Mouse (Mus musculus): ENCODE measurements around the gene Plau. TPM values are rescaled to one million over a fixed set of nuclear protein-coding genes. Genes with fewer than 3 reads are reported as not detected.
A peak's percentile ranks its signal among the peaks of the same experiment; 100 is the strongest.

Plau gene
- polyA plus RNA-seq, 1 experiment from 2014 or later: 21.7 TPM

DNA sequence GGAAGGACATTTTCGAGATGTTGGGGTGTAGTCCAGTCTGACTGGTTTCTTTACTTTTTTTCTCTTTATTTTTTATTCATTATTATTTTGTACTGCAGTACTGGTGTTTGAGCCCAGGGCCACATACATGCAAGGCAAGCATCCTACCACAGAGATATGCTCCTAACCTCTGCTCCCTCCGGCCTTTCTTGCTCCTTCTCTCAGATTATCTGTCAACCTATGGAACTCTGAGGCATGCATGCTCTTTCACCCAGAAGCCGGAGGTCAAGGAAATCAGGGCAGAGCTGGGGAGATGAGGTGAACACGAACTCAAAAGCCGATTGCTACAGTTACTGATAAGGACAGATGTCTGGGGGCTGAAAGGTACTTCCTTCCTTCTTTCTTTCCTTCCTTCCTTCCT is 32.0 kb upstream of the Plau start:
- no peak overlapping the region for H3K4me2 ChIP-seq (replicated peaks; ENCODE audit: low read depth, low read length)
- peaks cover 15% of the 10 kb centered on the region for H3K4me1 ChIP-seq (ENCODE audit: insufficient read depth, low read length)
- ATAC-seq (ENCODE audit: low FRiP score, low TSS enrichment): no peak
- 67% methylated on average over 5 of the region's 5 CpGs for WGBS
- no peaks in the 10 kb centered on the region for H3K9me3 ChIP-seq (ENCODE audit: low read length)
- no peaks in the 10 kb centered on the region for H3K27me3 ChIP-seq (ENCODE audit: insufficient read depth, low read length)
- H3K4me3 ChIP-seq (ENCODE audit: low read length): no peak overlapping the region
- no peak overlapping the region for H3K27ac ChIP-seq (ENCODE audit: low read length)
- no peak overlapping the region for H3K9ac ChIP-seq (replicated peaks; ENCODE audit: low read length)
- H3K36me3 ChIP-seq (ENCODE audit: insufficient read depth, low read length): no peaks in the 10 kb centered on the region

DNA sequence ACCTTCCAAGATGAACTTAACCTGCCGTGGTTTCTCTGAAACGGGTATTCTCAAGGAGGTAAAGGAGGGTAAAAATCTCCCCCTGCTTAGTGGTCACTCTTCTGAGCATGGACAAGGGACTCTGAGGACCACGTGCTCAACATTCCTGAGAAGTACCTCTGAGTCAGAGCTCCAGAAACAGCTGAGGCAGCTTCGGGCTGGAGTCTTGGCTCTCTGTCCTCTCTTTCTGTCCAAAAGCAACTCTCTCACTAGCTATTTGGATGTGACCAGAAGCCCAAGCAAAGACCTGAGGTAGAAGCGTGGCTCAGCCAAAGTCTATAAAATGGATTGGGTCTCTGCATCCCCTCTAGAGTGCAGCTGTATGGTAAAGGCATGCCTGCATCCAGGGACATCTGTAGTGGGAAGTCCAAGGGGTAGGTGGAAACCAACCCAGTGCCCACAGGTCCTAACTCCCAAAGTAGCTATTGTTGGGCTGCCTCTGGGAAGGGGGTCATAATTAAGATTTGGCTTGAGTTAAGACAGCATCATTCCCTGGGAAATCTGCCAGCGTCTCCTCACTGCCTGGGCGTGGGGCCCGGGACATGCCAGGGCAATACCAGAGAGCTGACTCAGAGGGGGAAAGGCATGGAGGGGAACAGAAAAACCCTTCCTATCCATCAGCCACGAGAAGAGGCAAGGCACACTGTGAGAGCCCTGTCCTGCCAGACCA is 31.3 kb upstream of the Plau start:
- 57% methylated on average over 9 of the region's 9 CpGs for WGBS
- Histone ChIP-seq H3K4me1 (ENCODE audit: insufficient read depth, low read length) (peaks cover 15% of the 10 kb centered on the region), H3K27ac (ENCODE audit: low read length) (peak overlapping the region; percentile 54), H3K9me3 (ENCODE audit: low read length) (no peaks in the 10 kb centered on the region), H3K4me2 (replicated peaks; ENCODE audit: low read depth, low read length) (no peak overlapping the region), H3K36me3 (ENCODE audit: insufficient read depth, low read length) (no peaks in the 10 kb centered on the region), H3K27me3 (ENCODE audit: insufficient read depth, low read length) (no peaks in the 10 kb centered on the region), H3K4me3 (ENCODE audit: low read length) (no peak overlapping the region), H3K9ac (replicated peaks; ENCODE audit: low read length) (no peak overlapping the region)
- 0 out of 2 replicates have a peak, but pooled peaks have one; percentile 32 for ATAC-seq (ENCODE audit: low FRiP score, low TSS enrichment)

DNA sequence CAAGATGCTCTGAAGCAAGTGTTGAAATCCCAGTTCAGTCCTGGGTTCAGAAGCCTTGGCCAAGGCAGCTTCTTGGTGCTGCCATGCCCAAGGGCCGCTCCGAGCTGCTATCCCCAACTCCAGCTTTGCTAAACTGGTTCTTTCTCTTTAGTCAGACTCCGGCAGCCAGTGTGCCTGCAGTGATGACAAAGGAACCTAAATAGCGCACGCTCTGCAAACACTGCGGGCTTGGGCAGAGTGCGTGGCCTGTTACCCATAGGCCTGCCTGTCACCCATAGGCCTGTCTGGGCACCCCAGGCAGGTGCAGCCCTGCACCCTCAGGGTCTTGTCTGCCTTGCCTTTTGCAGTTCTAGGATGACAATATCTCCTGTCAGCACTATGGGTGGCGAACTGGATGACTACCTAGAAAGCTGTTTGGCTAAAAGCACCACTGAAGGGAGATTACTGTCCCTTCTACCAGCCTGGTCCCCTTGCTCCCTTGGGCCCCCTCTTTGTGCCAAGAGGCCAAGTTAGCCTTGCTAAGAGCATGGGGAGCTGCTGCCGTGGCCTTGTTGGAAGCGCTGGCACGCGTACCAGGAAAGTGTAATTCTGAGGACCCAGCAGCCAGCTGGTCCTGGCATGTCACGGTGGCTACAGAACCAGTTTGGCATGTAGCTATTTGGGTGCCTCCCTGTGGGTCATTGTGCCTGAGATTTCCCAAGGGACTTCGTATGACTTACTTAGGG is 30.2 kb upstream of the Plau start:
- H3K4me2 ChIP-seq (replicated peaks; ENCODE audit: low read depth, low read length): no peak overlapping the region
- no peak overlapping the region for H3K9ac ChIP-seq (replicated peaks; ENCODE audit: low read length)
- H3K4me1 ChIP-seq (ENCODE audit: insufficient read depth, low read length): peaks cover 15% of the 10 kb centered on the region
- H3K27me3 ChIP-seq (ENCODE audit: insufficient read depth, low read length): no peaks in the 10 kb centered on the region
- no peak overlapping the region for H3K4me3 ChIP-seq (ENCODE audit: low read length)
- ATAC-seq (ENCODE audit: low FRiP score, low TSS enrichment): no peak
- no peaks in the 10 kb centered on the region for H3K9me3 ChIP-seq (ENCODE audit: low read length)
- 86% methylated on average over 14 of the region's 14 CpGs for WGBS
- no peaks in the 10 kb centered on the region for H3K36me3 ChIP-seq (ENCODE audit: insufficient read depth, low read length)
- no peak overlapping the region for H3K27ac ChIP-seq (ENCODE audit: low read length)

DNA sequence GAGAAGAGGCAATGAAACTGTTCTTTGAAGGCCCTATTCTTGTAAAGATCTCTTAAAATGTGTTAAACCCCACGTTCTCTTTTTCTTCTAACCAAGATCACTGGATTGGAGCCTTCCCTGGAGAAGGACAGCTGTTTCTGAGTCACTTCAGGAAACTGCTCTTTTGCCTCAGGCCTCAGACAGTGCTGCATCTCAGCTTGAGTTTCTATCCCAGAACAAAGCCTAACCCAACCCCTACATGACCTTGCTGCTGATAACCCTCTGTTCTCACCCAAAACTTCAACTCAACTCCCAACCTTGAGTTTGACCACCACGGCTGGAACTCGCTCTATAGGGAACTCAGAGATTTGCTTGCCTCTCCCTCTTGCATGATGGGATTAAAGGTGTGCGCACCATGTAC is 27.1 kb upstream of the Plau start:
- Histone ChIP-seq H3K27me3 (ENCODE audit: insufficient read depth, low read length) (no peaks in the 10 kb centered on the region), H3K27ac (ENCODE audit: low read length) (no peak overlapping the region), H3K9me3 (ENCODE audit: low read length) (no peaks in the 10 kb centered on the region), H3K4me1 (ENCODE audit: insufficient read depth, low read length) (peaks cover 8% of the 10 kb centered on the region), H3K4me2 (replicated peaks; ENCODE audit: low read depth, low read length) (no peak overlapping the region), H3K4me3 (ENCODE audit: low read length) (no peak overlapping the region), H3K9ac (replicated peaks; ENCODE audit: low read length) (no peak overlapping the region), H3K36me3 (ENCODE audit: insufficient read depth, low read length) (no peaks in the 10 kb centered on the region)
- no peak for ATAC-seq (ENCODE audit: low FRiP score, low TSS enrichment)
- WGBS: 80% methylated on average over 4 of the region's 4 CpGs

- Histone ChIP-seq H3K27ac (ENCODE audit: low read length) (no peak overlapping the region), H3K4me2 (replicated peaks; ENCODE audit: low read depth, low read length) (no peak overlapping the region), H3K27me3 (ENCODE audit: insufficient read depth, low read length) (no peaks in the 10 kb centered on the region), H3K4me3 (ENCODE audit: low read length) (no peak overlapping the region), H3K4me1 (ENCODE audit: insufficient read depth, low read length) (peaks cover 5% of the 10 kb centered on the region), H3K9me3 (ENCODE audit: low read length) (no peaks in the 10 kb centered on the region), H3K36me3 (ENCODE audit: insufficient read depth, low read length) (no peaks in the 10 kb centered on the region), H3K9ac (replicated peaks; ENCODE audit: low read length) (no peak overlapping the region)
- no peak for ATAC-seq (ENCODE audit: low FRiP score, low TSS enrichment)
These were observed 26.6 kb upstream of the Plau start for GRCm38 (mm10) chr14:20809820-20810219.

DNA sequence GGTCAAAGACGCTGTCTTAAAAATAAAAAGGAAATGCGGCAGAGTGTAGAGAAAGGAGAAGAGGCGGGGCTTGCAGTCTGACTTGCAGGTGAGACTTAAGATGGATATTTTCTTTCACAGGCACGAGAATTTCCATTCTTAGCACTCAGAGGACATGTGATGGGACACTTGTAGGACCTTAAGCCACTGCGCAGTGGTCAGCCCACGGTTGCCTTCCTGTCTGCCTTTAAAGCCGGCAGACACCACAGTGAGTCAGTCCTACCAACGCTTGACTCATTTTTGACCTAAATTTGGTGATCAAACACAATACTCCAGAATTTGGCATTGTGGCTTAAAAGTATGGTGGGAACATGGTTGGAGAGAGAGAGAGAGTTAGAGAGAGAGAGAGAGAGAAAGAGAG is 25.2 kb upstream of the Plau start:
- no peak for ATAC-seq (ENCODE audit: low FRiP score, low TSS enrichment)
- Histone ChIP-seq H3K27ac (ENCODE audit: low read length) (no peak overlapping the region), H3K9me3 (ENCODE audit: low read length) (no peaks in the 10 kb centered on the region), H3K36me3 (ENCODE audit: insufficient read depth, low read length) (no peaks in the 10 kb centered on the region), H3K4me2 (replicated peaks; ENCODE audit: low read depth, low read length) (no peak overlapping the region), H3K9ac (replicated peaks; ENCODE audit: low read length) (no peak overlapping the region), H3K27me3 (ENCODE audit: insufficient read depth, low read length) (no peaks in the 10 kb centered on the region), H3K4me3 (ENCODE audit: low read length) (no peak overlapping the region), H3K4me1 (ENCODE audit: insufficient read depth, low read length) (no peaks in the 10 kb centered on the region)
- 86% methylated on average over 8 of the region's 8 CpGs for WGBS

DNA sequence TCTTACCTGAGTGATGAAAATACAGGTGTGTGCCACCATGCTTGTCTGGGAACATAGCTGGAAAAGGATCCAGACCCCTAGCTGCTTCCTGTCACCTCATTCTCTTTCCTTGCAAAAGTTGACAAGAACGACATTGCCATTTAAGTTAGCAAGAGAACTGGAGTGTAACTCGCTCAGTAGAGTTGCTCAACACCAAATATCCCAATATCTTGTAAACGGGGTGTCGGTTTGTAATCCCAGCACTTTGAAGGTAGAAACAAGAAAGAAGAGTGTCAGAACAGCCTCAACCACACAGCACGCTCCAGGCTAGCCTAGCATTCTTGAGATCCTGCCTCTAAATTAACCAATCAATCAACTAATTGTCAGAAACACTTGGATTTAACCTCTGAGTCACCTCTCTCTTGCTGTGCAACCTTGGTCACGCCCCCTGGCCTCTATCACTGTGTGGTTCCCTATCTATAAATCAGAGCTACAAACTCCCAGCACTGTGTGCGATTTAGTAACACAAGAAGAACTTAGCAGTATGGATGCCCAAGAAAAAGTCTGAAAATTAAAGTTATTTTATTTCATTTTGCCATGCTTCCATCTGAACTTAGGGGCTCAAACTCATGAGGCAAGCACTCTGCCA is 24.6 kb upstream of the Plau start:
- Histone ChIP-seq H3K9ac (replicated peaks; ENCODE audit: low read length) (no peak overlapping the region), H3K4me3 (ENCODE audit: low read length) (no peak overlapping the region), H3K4me1 (ENCODE audit: insufficient read depth, low read length) (no peaks in the 10 kb centered on the region), H3K4me2 (replicated peaks; ENCODE audit: low read depth, low read length) (no peak overlapping the region), H3K27me3 (ENCODE audit: insufficient read depth, low read length) (no peaks in the 10 kb centered on the region), H3K36me3 (ENCODE audit: insufficient read depth, low read length) (no peaks in the 10 kb centered on the region), H3K9me3 (ENCODE audit: low read length) (peaks cover under 1% of the 10 kb centered on the region; the same call in 1 of the 2 replicates), H3K27ac (ENCODE audit: low read length) (no peak overlapping the region)
- ATAC-seq (ENCODE audit: low FRiP score, low TSS enrichment): no peak
- WGBS: 49% methylated on average over 7 of the region's 7 CpGs

GRCm38 (mm10) chr14:20815448-20815847 is 21.0 kb upstream of the Plau start:
- H3K4me1 ChIP-seq (ENCODE audit: insufficient read depth, low read length): no peaks in the 10 kb centered on the region; the same call in 1 of the 2 replicates
- H3K27me3 ChIP-seq (ENCODE audit: insufficient read depth, low read length): no peaks in the 10 kb centered on the region
- no peaks in the 10 kb centered on the region for H3K36me3 ChIP-seq (ENCODE audit: insufficient read depth, low read length)
- 76% methylated on average over 3 of the region's 3 CpGs for WGBS
- no peak overlapping the region for H3K4me2 ChIP-seq (replicated peaks; ENCODE audit: low read depth, low read length)
- H3K9ac ChIP-seq (replicated peaks; ENCODE audit: low read length): no peak overlapping the region
- no peak overlapping the region for H3K4me3 ChIP-seq (ENCODE audit: low read length)
- no peak overlapping the region for H3K27ac ChIP-seq (ENCODE audit: low read length)
- peaks cover 2% of the 10 kb centered on the region; the same call in 1 of the 2 replicates for H3K9me3 ChIP-seq (ENCODE audit: low read length)
- no peak for ATAC-seq (ENCODE audit: low FRiP score, low TSS enrichment)

DNA sequence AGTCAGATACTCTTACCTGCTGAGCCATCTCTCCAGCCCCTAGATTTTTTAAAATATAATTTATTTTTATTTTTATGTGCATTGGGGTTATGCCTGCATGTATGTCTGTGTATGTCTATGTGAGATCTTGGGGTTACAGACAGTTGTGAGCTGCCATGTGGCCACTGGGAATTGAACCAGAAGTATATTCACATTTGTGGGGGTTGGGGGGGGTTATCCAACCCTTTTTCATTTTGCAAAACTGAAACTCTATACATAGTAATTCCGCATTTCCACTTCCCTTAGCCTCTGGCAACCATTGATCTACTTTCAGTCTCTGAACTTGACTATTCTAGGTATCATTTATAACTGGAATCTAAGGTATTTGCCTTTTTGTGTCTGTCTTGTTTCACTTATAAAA is 11.9 kb upstream of the Plau start:
- Histone ChIP-seq H3K27me3 (ENCODE audit: insufficient read depth, low read length) (no peaks in the 10 kb centered on the region), H3K27ac (ENCODE audit: low read length) (no peak overlapping the region), H3K4me3 (ENCODE audit: low read length) (no peak overlapping the region), H3K4me1 (ENCODE audit: insufficient read depth, low read length) (no peaks in the 10 kb centered on the region; the same call in 1 of the 2 replicates), H3K9ac (replicated peaks; ENCODE audit: low read length) (no peak overlapping the region), H3K9me3 (ENCODE audit: low read length) (no peaks in the 10 kb centered on the region), H3K36me3 (ENCODE audit: insufficient read depth, low read length) (no peaks in the 10 kb centered on the region), H3K4me2 (replicated peaks; ENCODE audit: low read depth, low read length) (no peak overlapping the region)
- 78% methylated on average over 1 of the region's 1 CpGs for WGBS
- ATAC-seq (ENCODE audit: low FRiP score, low TSS enrichment): no peak

- 100% methylated on average over 2 of the region's 2 CpGs for WGBS
- Histone ChIP-seq H3K4me3 (ENCODE audit: low read length) (no peak overlapping the region), H3K9me3 (ENCODE audit: low read length) (no peaks in the 10 kb centered on the region), H3K27ac (ENCODE audit: low read length) (no peak overlapping the region), H3K9ac (replicated peaks; ENCODE audit: low read length) (no peak overlapping the region), H3K36me3 (ENCODE audit: insufficient read depth, low read length) (no peaks in the 10 kb centered on the region), H3K4me2 (replicated peaks; ENCODE audit: low read depth, low read length) (no peak overlapping the region), H3K4me1 (ENCODE audit: insufficient read depth, low read length) (no peaks in the 10 kb centered on the region), H3K27me3 (ENCODE audit: insufficient read depth, low read length) (no peaks in the 10 kb centered on the region)
- ATAC-seq (ENCODE audit: low FRiP score, low TSS enrichment): no peak
These were observed 10.9 kb upstream of the Plau start for GRCm38 (mm10) chr14:20825516-20825915.

Data from kidney, embryonic 16.5 days (tissue).